Mouse (Mus musculus) intestine, embryonic 14.5 days (tissue): ENCODE measurements around the gene Abcc3. TPM values are rescaled to one million over a fixed set of nuclear protein-coding genes. Genes with fewer than 3 reads are reported as not detected.
A peak's percentile ranks its signal among the peaks of the same experiment; 100 is the strongest.

Experiments
- ATAC-seq: fragments of 200-750 bp; cut with Nextera tagmentation; replicated peaks from 2 replicates; pipeline ENCODE4 v1.8.0; 2017; ENCODE audit warnings: low read depth, moderate number of reproducible peaks, moderate TSS enrichment, moderate library complexity; ENCODE audit not compliant: low FRiP score, low TSS enrichment
- DNase-seq: peaks from one replicate; pipeline ENCODE4 v3.0.0-alpha.2; 2018; ENCODE audit warnings: low spot score
- H3K27ac ChIP-seq: fragments of 300-500 bp; sonication (generic); 2 replicates; pipeline ENCODE4 v1.5.1; 2014; ENCODE audit warnings: low read depth, mild to moderate bottlenecking, control low read depth
- H3K27me3 ChIP-seq: fragments of 300-500 bp; sonication (generic); replicated peaks from 2 replicates; pipeline ENCODE4 v1.6.1; 2014; ENCODE audit warnings: low read length, control low read depth; ENCODE audit not compliant: control insufficient read depth, insufficient read depth
- H3K36me3 ChIP-seq: fragments of 300-500 bp; sonication (generic); 2 replicates; pipeline ENCODE4 v1.6.1; 2014; ENCODE audit warnings: low read length, control low read depth; ENCODE audit not compliant: control insufficient read depth, insufficient read depth
- H3K4me1 ChIP-seq: fragments of 300-500 bp; sonication (generic); replicated peaks from 2 replicates; pipeline ENCODE4 v1.6.1; 2014; ENCODE audit warnings: low read length, control low read depth, mixed read lengths; ENCODE audit not compliant: control insufficient read depth, insufficient read depth
- H3K4me2 ChIP-seq: fragments of 300-500 bp; sonication (generic); 2 replicates; pipeline ENCODE4 v1.6.1; 2014; ENCODE audit warnings: low read length
- H3K4me3 ChIP-seq: fragments of 300-500 bp; sonication (generic); 2 replicates; pipeline ENCODE4 v1.5.1; 2014; ENCODE audit warnings: low read depth, low read length, control low read depth, mixed read lengths
- H3K9ac ChIP-seq: fragments of 300-500 bp; sonication (generic); 2 replicates; pipeline ENCODE4 v1.6.1; 2014; ENCODE audit warnings: mild to moderate bottlenecking, low read length
- H3K9me3 ChIP-seq: fragments of 300-500 bp; sonication (generic); 2 replicates; pipeline ENCODE4 v1.6.1; 2016; ENCODE audit warnings: low read length, control low read depth; ENCODE audit not compliant: control insufficient read depth
- WGBS: fragments of 180-500 bp; shearing (Covaris S2); extraction: QIAGEN DNeasy Blood & Tissue Kit; methylation state at CpG from one replicate; pipeline ENCODE4 v1.1.7; 2014; 5-methylcytosine and 5-hydroxymethylcytosine counted together
- polyA plus RNA-seq: library from polyadenylated mRNA; unstranded; fragments of >200 nt; fragmentation: Nextera tagmentation; extraction: Ambion mirVana; gene quantifications from 2 replicates; pipeline ENCODE4 v1.2.1, GENCODE M21; 2014

The Abcc3 gene
- polyA plus RNA-seq, 1 experiment from 2014 or later, result 2.1 TPM

- Histone ChIP-seq H3K4me1 (0 out of 2 replicates have a peak, but pooled peaks cover 7% of the 10 kb centered on the region), H3K27me3 (no peaks in the 10 kb centered on the region), H3K4me2 (no peak overlapping the region), H3K4me3 (no peak overlapping the region), H3K36me3 (no peaks in the 10 kb centered on the region), H3K9ac (no peak overlapping the region), H3K27ac (no peak overlapping the region), H3K9me3 (no peaks in the 10 kb centered on the region)
- no peak for ATAC-seq
- 81% methylated on average over 13 of the region's 13 CpGs for WGBS
- DNase-seq, result no peak
Measured at GRCm38 (mm10) chr11:94374276-94374948, 18.4 kb downstream of the Abcc3 start.

GRCm38 (mm10) chr11:94370809-94371208 is 22.0 kb downstream of the Abcc3 start:
- 12% methylated on average over 5 of the region's 5 CpGs for WGBS
- no peaks in the 10 kb centered on the region for H3K36me3 ChIP-seq
- ATAC-seq (peak; percentile 63), DNase-seq (no peak)
- no peak overlapping the region for H3K27ac ChIP-seq
- no peak overlapping the region for H3K9ac ChIP-seq
- no peaks in the 10 kb centered on the region for H3K27me3 ChIP-seq
- no peak overlapping the region for H3K4me3 ChIP-seq
- H3K9me3 ChIP-seq, result no peaks in the 10 kb centered on the region; the same call in 1 of the 2 replicates
- H3K4me1 ChIP-seq, result 0 out of 2 replicates have a peak, but pooled peaks cover 7% of the 10 kb centered on the region
- H3K4me2 ChIP-seq, result no peak overlapping the region

- DNase-seq (no peak), ATAC-seq (no peak)
- Histone ChIP-seq H3K4me2 (no peak overlapping the region), H3K27ac (no peak overlapping the region), H3K9ac (no peak overlapping the region), H3K36me3 (no peaks in the 10 kb centered on the region), H3K9me3 (no peaks in the 10 kb centered on the region; the same call in 1 of the 2 replicates), H3K27me3 (no peaks in the 10 kb centered on the region), H3K4me1 (0 out of 2 replicates have a peak, but pooled peaks cover 7% of the 10 kb centered on the region), H3K4me3 (no peak overlapping the region)
- WGBS, result 76% methylated on average over 6 of the region's 6 CpGs
Measured at GRCm38 (mm10) chr11:94369981-94370380, 22.8 kb downstream of the Abcc3 start.

- no peak overlapping the region for H3K4me2 ChIP-seq
- DNase-seq, result no peak
- no peak overlapping the region for H3K27ac ChIP-seq
- no peaks in the 10 kb centered on the region; the same call in 1 of the 2 replicates for H3K9me3 ChIP-seq
- H3K36me3 ChIP-seq, result no peaks in the 10 kb centered on the region
- H3K9ac ChIP-seq, result no peak overlapping the region
- no peak overlapping the region for H3K4me3 ChIP-seq
- H3K4me1 ChIP-seq, result 0 out of 2 replicates have a peak, but pooled peaks cover under 1% of the 10 kb centered on the region
- ATAC-seq, result no peak
- 41% methylated on average over 3 of the region's 3 CpGs for WGBS
- H3K27me3 ChIP-seq, result no peaks in the 10 kb centered on the region
Measured at GRCm38 (mm10) chr11:94365340-94365739, 27.5 kb downstream of the Abcc3 start.

- Histone ChIP-seq H3K4me3 (no peak overlapping the region), H3K27ac (no peak overlapping the region), H3K4me2 (no peak overlapping the region), H3K9ac (no peak overlapping the region), H3K9me3 (no peaks in the 10 kb centered on the region; the same call in 1 of the 2 replicates), H3K27me3 (no peaks in the 10 kb centered on the region), H3K36me3 (no peaks in the 10 kb centered on the region), H3K4me1 (no peaks in the 10 kb centered on the region)
- 73% methylated on average over 7 of the region's 7 CpGs for WGBS
- ATAC-seq (no peak), DNase-seq (no peak)
Measured at GRCm38 (mm10) chr11:94363690-94364089, 29.1 kb downstream of the Abcc3 start.

- H3K27ac ChIP-seq, result no peak overlapping the region
- no peaks in the 10 kb centered on the region for H3K36me3 ChIP-seq
- ATAC-seq (no peak), DNase-seq (no peak)
- no peak overlapping the region for H3K4me3 ChIP-seq
- no peaks in the 10 kb centered on the region for H3K27me3 ChIP-seq
- H3K4me2 ChIP-seq, result no peak overlapping the region
- 90% methylated on average over 5 of the region's 5 CpGs for WGBS
- no peaks in the 10 kb centered on the region for H3K4me1 ChIP-seq
- no peak overlapping the region for H3K9ac ChIP-seq
- no peaks in the 10 kb centered on the region; the same call in 1 of the 2 replicates for H3K9me3 ChIP-seq
Measured at GRCm38 (mm10) chr11:94362101-94362500, 30.7 kb downstream of the Abcc3 start.

- H3K27me3 ChIP-seq, result no peaks in the 10 kb centered on the region
- no peak overlapping the region for H3K27ac ChIP-seq
- no peak overlapping the region for H3K4me2 ChIP-seq
- no peaks in the 10 kb centered on the region; the same call in 1 of the 2 replicates for H3K9me3 ChIP-seq
- 92% methylated on average over 14 of the region's 14 CpGs for WGBS
- ATAC-seq (no peak), DNase-seq (no peak)
- H3K9ac ChIP-seq, result no peak overlapping the region
- no peak overlapping the region for H3K4me3 ChIP-seq
- no peaks in the 10 kb centered on the region for H3K36me3 ChIP-seq
- no peaks in the 10 kb centered on the region for H3K4me1 ChIP-seq
Measured at GRCm38 (mm10) chr11:94361166-94361870, 31.5 kb downstream of the Abcc3 start.

GRCm38 (mm10) chr11:94359168-94359567 is 33.6 kb downstream of the Abcc3 start:
- Histone ChIP-seq H3K4me2 (no peak overlapping the region), H3K27me3 (no peaks in the 10 kb centered on the region), H3K4me3 (no peak overlapping the region), H3K36me3 (no peaks in the 10 kb centered on the region), H3K27ac (no peak overlapping the region), H3K9ac (no peak overlapping the region), H3K4me1 (no peaks in the 10 kb centered on the region), H3K9me3 (no peaks in the 10 kb centered on the region)
- no peak for ATAC-seq
- no peak for DNase-seq
- WGBS, result 96% methylated on average over 12 of the region's 12 CpGs
